Mouse (Mus musculus): ENCODE results near the gene Macrod2.
"Not testable (repeated sequence)": the region's sequence is repeated elsewhere in the genome, so short reads cannot be mapped to it uniquely, and the experiment has no call there.

The Macrod2 gene

DNA sequence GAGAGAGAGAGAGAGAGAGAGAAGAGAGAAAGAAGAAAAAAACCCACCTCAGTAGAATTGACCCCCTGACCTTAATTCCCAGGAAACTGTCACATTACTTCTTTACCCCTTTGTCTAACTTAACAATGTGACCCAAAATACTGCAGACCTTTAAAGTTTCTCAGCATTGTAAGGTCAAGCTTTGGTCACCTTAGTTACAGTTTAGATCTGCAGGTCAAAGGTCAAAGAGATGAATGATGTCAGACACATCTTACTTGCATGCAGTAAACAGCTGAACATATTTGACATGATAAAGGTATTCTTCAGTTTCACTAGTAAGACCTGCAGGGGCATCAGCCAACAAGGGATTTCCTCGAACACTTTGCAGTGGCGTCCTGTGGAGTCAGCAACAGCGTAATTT, 309.0 kb downstream of the Macrod2 start:
- no peak for DNase-seq

GRCm38 (mm10) chr2:140705278-140705677, 310.2 kb downstream of the Macrod2 start:
- no peak for DNase-seq

GRCm38 (mm10) chr2:140707550-140707949, 312.4 kb downstream of the Macrod2 start:
- no peak for DNase-seq

- no peak for DNase-seq
These were observed 320.7 kb downstream of the Macrod2 start for GRCm38 (mm10) chr2:140715822-140716221.

DNA sequence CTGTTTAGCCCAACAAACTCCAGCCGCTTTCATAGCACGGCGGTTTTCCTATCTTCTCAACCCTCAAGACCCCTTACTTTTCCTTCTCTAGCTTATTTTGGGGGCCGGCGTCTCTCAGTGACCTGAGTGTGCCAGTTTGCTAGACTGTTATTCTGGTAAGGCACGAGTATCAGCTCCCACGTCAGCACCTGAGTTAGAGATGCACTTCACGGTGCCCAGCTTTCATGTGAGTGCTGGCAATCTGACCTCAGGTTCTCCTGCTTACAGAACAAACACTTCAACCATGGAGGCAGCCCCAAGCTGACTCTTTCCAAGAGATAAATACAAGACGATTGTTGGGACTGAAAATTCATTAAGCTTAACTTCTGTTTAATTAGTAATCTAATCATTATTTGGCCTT, 322.3 kb downstream of the Macrod2 start:
- no peak for DNase-seq

GRCm38 (mm10) chr2:140732616-140733183, 337.6 kb downstream of the Macrod2 start:
- no peak for DNase-seq

GRCm38 (mm10) chr2:140740511-140740910, 345.4 kb downstream of the Macrod2 start:
- DNase-seq = no peak

GRCm38 (mm10) chr2:140742954-140743353, 347.8 kb downstream of the Macrod2 start:
- DNase-seq = not testable (repeated sequence)

DNA sequence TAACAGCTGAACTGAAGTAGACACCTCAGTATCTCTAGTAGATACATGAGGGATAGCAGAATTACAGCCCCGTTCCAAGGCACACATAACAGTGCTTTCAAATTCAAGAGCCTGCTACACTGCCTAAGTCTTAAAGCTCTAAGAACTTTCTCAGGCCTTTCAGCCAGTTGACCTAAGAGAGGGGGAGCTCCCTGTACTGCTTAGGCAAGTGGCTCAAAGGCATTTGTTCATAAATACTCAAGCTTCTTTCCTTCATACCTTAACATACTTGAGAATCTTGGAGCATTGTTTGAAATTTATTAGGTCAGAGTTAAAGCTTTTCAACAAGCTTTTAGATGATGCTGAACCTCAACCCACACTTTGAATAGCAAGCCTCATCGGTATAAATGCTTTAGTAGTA, 363.8 kb downstream of the Macrod2 start:
- no peak for DNase-seq

- DNase-seq = no peak
These were observed 364.6 kb downstream of the Macrod2 start for GRCm38 (mm10) chr2:140759732-140760131.

GRCm38 (mm10) chr2:140760137-140760536, 365.0 kb downstream of the Macrod2 start:
- no peak for DNase-seq

GRCm38 (mm10) chr2:140763076-140763891, 368.2 kb downstream of the Macrod2 start:
- DNase-seq = no peak

DNA sequence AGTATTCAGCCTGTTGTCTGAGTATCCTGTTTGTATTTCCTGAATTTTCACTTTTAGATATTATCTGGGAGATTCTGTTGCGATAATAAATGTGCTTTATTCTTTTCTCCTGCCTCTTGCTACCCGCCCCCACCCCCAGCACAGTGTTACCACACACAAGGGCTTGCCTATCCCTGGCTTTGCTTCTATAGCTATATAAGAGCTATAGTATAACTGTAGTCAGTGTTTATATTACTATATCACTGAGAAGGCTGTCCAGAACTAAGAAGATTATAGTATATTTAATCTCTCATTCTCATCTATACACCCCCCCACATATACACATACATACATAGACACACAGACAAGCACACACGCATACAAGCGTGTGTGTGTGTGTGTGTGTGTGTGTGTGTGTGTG, 374.4 kb downstream of the Macrod2 start:
- DNase-seq = no peak

GRCm38 (mm10) chr2:140772825-140773224, 377.7 kb downstream of the Macrod2 start:
- no peak for DNase-seq

GRCm38 (mm10) chr2:140773456-140773855, 378.3 kb downstream of the Macrod2 start:
- DNase-seq = no peak

DNA sequence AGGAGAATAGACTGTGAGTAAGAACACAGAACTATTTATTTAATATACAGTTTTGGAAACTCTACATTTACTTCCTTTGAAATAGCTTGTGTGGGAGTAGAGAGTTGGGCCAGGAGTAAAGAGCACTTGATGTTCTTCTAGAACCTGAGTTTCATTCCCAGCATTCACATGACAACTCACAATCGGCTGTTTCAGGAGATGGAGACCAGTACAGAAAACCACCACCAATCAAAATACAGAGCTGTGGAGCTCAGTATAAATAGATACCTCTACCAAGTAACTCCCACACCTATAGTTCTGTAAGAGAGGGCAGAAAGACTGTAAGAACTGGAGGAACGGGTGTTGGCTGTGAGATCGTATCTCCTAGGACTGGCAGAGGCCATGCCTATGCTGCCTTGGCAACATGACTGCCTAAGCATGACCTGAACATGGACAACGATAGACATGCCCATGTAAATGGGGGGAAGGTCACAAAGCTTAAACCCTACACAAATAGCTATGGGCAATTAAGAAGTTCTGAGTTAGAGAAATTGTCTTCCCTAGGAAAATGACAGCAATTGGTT, 379.8 kb downstream of the Macrod2 start:
- DNase-seq = no peak

DNA sequence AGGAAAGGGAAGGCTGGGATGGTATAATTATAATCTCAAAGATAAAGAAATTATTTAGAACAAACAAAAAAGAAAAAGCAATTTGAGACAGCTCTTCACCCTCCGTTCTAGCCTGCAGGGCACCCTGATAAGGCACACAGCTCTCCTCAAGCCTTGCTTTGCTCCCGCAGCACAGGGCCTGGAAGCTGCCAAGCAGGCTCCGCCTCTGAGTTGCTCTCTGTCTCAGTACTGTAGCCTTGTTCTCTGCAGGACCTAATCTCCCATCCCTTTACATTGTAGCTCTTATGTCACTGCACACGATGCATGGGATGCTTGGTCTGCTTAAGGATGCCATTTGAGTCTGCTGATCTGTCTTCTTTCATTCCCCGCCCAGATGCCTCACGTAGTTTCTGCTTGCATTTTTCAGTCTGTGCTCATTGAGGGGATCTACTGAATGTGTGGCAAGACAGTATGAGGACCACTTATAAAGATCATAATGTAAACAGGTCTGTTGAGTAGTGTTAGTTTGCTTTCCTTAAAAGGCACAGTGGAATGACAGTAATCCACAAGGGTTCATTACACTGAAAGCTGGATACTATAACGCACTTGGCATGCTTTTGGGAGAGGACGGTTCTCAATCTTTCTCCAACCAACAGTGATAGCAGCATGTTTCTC, 380.5 kb downstream of the Macrod2 start:
- DNase-seq = no peak

GRCm38 (mm10) chr2:140778212-140778611, 383.1 kb downstream of the Macrod2 start:
- DNase-seq = no peak

DNA sequence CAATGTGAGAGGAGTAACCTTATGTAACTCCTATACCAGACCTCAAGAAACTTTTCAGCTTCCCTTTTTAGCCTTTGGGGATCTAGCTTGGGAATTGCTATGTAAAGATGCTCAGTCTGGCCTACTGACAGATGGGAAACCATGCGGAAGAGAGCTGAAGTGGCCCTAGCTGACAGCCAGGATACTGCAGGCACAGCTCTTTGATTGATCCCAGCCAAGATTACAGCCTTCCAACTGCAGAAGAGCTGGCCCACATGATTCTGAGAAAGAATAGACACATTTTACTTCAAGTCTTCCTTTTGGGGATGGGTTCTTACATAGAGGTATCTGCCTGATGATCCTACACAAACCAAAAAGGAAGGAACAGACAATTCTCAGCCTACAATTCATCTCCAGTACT, 387.9 kb downstream of the Macrod2 start:
- DNase-seq = no peak

DNA sequence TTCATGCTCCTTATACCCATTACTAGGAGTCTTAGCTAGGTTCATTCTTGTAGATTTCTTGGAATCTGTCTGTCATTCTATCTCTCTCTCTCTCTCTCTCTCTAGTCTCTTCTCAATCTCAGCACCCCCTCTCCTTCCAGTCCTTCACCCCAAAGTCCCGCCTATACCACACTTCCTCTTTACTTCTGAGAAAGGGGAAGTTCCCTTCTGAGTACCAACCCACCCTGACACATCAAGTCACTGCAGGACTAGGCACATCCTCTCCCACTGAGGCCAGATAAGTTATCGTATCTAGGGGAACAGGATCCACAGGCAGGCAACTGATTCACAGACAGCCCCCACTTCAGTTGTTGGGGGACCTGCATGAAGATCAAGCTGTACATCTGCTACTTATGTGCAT, 389.5 kb downstream of the Macrod2 start:
- DNase-seq = no peak

DNA sequence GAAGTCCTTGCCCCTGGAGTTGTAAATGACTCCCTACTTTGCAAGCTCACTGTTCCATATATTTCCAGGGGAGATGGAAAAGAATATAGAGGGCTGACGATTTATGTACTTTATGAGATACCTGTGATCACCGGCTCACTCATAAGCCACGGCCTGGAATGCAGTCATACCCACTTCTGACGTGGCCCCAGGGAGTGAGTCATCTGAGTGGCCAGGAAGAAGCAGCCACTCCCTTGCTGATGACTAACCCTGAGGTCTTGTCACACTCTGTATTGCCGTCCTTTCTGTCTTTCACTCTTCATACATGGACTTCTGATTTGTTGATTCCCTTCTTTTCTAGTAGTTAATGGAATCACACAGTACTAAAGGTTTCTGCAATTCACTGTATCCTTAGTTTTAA, 395.3 kb downstream of the Macrod2 start:
- no peak for DNase-seq

DNA sequence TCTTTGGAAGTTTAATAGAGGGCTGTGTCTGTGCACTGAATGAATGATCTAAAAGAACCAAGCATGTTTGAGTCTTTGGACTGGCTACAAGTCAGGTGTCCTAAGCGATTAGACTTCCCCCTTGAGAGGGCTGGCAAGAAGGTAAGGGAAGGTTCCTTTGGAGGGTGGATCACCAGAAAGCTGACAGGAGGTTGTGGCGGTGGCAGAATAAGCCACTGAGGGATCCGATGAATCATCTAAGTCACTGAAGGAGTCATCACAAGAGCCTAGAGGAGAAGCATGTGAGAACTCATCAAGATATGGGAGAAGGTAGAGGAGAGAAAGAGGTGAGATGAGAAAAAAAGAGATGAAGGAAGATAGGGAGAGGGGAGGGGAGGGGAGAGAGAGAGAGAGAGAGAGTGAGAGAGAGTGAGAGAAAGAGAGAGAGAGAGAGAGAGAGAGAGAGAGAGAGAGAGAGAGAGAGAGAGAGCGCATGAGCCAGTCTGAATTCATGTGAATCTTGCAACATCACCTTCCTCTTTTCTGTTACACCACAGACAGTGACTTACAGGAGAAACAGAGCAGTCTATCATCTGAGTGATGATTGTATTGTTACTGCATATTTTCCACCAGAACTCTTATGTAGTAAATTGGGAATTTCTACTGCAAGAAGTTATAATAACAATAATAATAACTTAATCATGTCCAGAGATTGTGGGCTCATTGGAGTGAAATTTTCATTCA, 398.9 kb downstream of the Macrod2 start:
- DNase-seq = no peak

GRCm38 (mm10) chr2:140811693-140812092, 416.6 kb downstream of the Macrod2 start:
- DNase-seq = no peak
